Mouse (Mus musculus) adrenal gland, adult 8-10 months (tissue): Measurements from ENCODE around the gene Atp5k. TPM values are rescaled to one million over a fixed set of nuclear protein-coding genes. Genes with fewer than 3 reads are reported as not detected.

ENCODE experiments used
- DNase-seq: peaks from one replicate; pipeline ENCODE4 v3.0.0; 2022
- total RNA-seq, 4 experiments: library from RNA; stranded (reverse); gene quantifications; 2 replicates each; pipeline ENCODE4 v1.2.4; 2022

Gene Atp5k
- total RNA-seq, 4 experiments from 2014 or later: 89.8 to 365 (median 163) TPM

DNA sequence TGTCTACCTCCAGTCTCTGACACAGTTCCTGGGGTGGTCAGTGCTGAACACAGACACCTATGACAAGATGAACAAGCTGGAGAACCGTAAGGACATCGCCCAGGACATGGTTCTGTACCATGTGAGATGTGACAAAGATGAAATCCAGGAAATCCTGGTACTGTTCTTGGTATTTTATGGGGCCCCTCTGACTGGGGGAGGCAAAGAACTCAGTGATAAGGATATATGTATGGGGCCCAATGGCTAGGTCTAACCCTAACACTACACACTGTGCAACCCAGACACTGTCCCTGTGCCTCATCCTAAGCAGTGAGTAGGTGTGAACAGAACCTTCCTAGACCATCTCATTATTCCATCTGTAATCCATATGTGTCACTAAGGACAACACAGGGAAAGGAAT, 10.8 kb downstream of the Atp5k start:
- DNase-seq: no peak

DNA sequence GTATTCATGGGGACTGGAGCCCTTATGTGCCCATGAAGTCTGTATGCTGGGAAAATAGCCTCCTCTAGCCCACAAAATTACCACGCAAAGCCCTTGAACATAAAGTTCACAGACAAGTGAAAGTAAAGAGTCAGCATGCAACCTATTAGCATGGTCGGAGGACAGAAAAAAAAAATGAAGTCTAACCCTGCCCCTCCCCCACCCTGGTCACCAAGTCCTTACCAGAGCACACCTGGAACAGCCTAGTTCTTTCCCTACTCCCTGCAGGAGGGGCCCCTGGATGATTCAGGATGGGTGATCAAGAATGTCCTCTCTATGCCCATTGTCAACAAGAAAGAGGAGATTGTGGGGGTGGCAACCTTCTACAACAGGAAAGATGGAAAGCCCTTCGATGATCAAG, 11.5 kb downstream of the Atp5k start:
- DNase-seq: no peak

GRCm38 (mm10) chr5:108414711-108415110, 19.5 kb downstream of the Atp5k start:
- no peak for DNase-seq

- no peak for DNase-seq
Measured at GRCm38 (mm10) chr5:108406977-108407376, 27.3 kb downstream of the Atp5k start.

DNA sequence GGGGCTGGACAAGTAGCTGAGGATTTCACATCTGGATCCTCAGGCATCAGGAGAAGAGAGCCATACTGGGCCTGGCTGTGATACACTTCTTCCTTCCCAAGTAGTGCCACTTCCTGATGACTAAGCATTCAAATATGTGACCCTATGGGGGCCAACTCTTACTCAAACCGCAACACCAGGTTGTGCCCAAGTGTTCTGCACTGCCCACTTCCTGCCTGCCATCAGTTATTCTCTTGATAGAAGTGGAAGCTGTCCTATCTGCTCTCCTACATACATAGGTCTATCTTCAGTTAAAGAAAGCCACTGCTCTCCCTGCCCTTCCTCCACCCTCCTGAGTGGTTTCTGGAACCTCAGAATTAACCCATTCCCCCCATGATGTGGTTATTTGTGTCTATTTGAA, 28.8 kb downstream of the Atp5k start:
- no peak for DNase-seq

DNA sequence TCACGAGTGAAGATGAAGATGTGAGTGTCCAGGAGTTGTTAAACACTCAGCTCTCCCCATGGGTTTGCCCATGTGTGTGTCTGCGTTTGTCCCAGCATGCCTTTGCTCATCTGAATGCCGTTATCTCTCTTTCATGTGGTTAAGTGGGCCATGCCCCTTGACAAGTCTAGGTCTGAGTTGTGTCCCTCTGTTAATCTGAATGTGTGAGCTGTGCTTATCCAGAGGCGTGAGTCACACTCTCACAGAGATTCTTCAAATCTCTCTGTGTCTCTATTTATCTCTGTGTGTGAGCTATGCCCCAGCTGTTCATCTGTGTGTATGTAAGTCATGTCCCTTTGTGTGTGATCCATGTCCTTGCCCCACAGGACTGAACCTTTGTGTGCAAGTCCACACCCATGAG, 30.8 kb downstream of the Atp5k start:
- DNase-seq: no peak

DNA sequence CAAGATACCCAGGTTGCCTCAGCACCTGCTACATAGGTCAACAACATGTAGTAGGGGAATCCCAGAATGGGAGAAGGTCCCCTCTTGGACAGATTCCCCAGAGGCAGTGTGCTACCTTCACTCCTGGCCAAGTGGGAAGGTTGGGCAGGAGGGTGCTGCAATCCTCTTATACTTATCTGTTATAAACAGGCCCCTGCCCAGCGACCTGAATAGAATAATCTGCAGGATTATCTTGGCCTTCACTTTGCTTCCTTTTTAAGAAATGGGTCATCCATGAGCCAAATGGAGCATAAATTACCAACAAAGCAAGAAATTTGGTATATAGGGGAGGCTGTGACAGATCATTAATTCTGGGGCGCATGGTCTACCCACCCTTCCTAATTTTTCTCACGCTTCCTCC, 44.5 kb downstream of the Atp5k start:
- no peak for DNase-seq

- DNase-seq: no peak
Measured at GRCm38 (mm10) chr5:108388201-108388600, 46.0 kb downstream of the Atp5k start, which contains the start of gene Pde6b. TSS of gene Pde6b (plus strand) at chr5:108388391.

- DNase-seq: no peak
Measured at GRCm38 (mm10) chr5:108386449-108386848, 47.8 kb downstream of the Atp5k start.

GRCm38 (mm10) chr5:108385632-108386031, 48.6 kb downstream of the Atp5k start:
- DNase-seq: no peak

Other genes with a start within 250 kb of the Atp5k start
- 10 to 100 TPM; 30.6 to 33.8 (median 32.7) TPM for gene Dr1, start 165.6 kb downstream of the Atp5k start, total RNA-seq
- gene Pigg, start 121.8 kb downstream of the Atp5k start, total RNA-seq: 10 to 100 TPM; 13.5 to 18.2 (median 15.5) TPM
- gene Gm42517, start 66.5 kb downstream of the Atp5k start, total RNA-seq: 1 to 10 TPM; 2.5 to 4.6 (median 3.9) TPM
- gene Pde6b, start 46.1 kb downstream of the Atp5k start, total RNA-seq: not detected
- gene Mfsd7a, start 14.4 kb upstream of the Atp5k start, total RNA-seq: 1 to 10 TPM; 1.4 to 3.6 (median 1.8) TPM
- gene Pcgf3, start 26.8 kb upstream of the Atp5k start, total RNA-seq: 10 to 100 TPM; 35.9 to 45.2 (median 40.5) TPM
- gene Cplx1, start 115.6 kb upstream of the Atp5k start, total RNA-seq: 1 to 10 TPM; 2.0 to 4.7 (median 3.6) TPM
- gene Gak, start 195.3 kb upstream of the Atp5k start, total RNA-seq: 100 to 1,000 TPM in 2 of 4 experiments, 10 to 100 TPM in 2; 87.2 to 105 (median 95.9) TPM
- gene Tmem175, start 195.3 kb upstream of the Atp5k start, total RNA-seq: 10 to 100 TPM; 27.3 to 34.7 (median 31.8) TPM
- gene Idua, start 225.9 kb upstream of the Atp5k start, total RNA-seq: 10 to 100 TPM; 17.5 to 31.1 (median 22.6) TPM
- 10 to 100 TPM; 15.3 to 39.9 (median 31.0) TPM for gene Dgkq, start 235.2 kb upstream of the Atp5k start, total RNA-seq
- gene Slc26a1, start 241.1 kb upstream of the Atp5k start, total RNA-seq: under 1 TPM; 0.14 to 0.46 (median 0.19) TPM